Mouse (Mus musculus): ENCODE measurements at regions not wholly inside any gene's neighbourhood (a gene's known extent, or its start where the extent isn't known, plus 50 kb on each side); places are given as distances from the start of the nearest gene placed in this dataset.

- no peak overlapping the region for H3K4me3 ChIP-seq (ENCODE audit: insufficient read depth, low read depth, low read length)
- H3K27me3 ChIP-seq (ENCODE audit: control insufficient read depth, insufficient read depth, low read length), result no peaks in the 10 kb centered on the region
- no peaks in the 10 kb centered on the region for H3K36me3 ChIP-seq (ENCODE audit: control insufficient read depth, insufficient read depth, low read length)
- DNase-seq (ENCODE audit: extremely low read depth, low read depth, low spot score), result no peak
- no peak overlapping the region for H3K9ac ChIP-seq (ENCODE audit: low read depth, low read length)
- TF ChIP-seq POLR2A (IDR thresholded peaks at IDR 0.05; ENCODE audit: extremely low read depth, insufficient read depth, low read length) (no peak), CTCF (IDR thresholded peaks at IDR 0.05; ENCODE audit: low read depth, low read length) (no peak)
- 85% methylated on average over 1 of the region's 1 CpGs for WGBS
- no peak overlapping the region for H3K27ac ChIP-seq (replicated peaks; ENCODE audit: insufficient read depth, low read depth, low read length)
- H3K4me1 ChIP-seq (ENCODE audit: control insufficient read depth, insufficient read depth, low read length), result peaks cover 2% of the 10 kb centered on the region; the same call in 1 of the 2 replicates
- H3K79me2 ChIP-seq (ENCODE audit: control insufficient read depth, insufficient read depth, low read length), result no peaks in the 10 kb centered on the region
These were observed 189.4 kb upstream of the Emcn start for GRCm38 (mm10) chr3:137151431-137151830.

GRCm38 (mm10) chr3:137153234-137153633, 187.6 kb upstream of the Emcn start:
- no peak overlapping the region for H3K27ac ChIP-seq (replicated peaks; ENCODE audit: insufficient read depth, low read depth, low read length)
- DNase-seq (ENCODE audit: extremely low read depth, low read depth, low spot score), result no peak
- WGBS, result 70% methylated on average over 6 of the region's 6 CpGs
- no peak overlapping the region for H3K9ac ChIP-seq (ENCODE audit: low read depth, low read length)
- no peaks in the 10 kb centered on the region for H3K79me2 ChIP-seq (ENCODE audit: control insufficient read depth, insufficient read depth, low read length)
- TF ChIP-seq POLR2A (IDR thresholded peaks at IDR 0.05; ENCODE audit: extremely low read depth, insufficient read depth, low read length) (no peak), CTCF (IDR thresholded peaks at IDR 0.05; ENCODE audit: low read depth, low read length) (no peak)
- peaks cover 2% of the 10 kb centered on the region; the same call in 1 of the 2 replicates for H3K4me1 ChIP-seq (ENCODE audit: control insufficient read depth, insufficient read depth, low read length)
- H3K36me3 ChIP-seq (ENCODE audit: control insufficient read depth, insufficient read depth, low read length), result no peaks in the 10 kb centered on the region
- no peaks in the 10 kb centered on the region for H3K27me3 ChIP-seq (ENCODE audit: control insufficient read depth, insufficient read depth, low read length)
- H3K4me3 ChIP-seq (ENCODE audit: insufficient read depth, low read depth, low read length), result no peak overlapping the region

DNA sequence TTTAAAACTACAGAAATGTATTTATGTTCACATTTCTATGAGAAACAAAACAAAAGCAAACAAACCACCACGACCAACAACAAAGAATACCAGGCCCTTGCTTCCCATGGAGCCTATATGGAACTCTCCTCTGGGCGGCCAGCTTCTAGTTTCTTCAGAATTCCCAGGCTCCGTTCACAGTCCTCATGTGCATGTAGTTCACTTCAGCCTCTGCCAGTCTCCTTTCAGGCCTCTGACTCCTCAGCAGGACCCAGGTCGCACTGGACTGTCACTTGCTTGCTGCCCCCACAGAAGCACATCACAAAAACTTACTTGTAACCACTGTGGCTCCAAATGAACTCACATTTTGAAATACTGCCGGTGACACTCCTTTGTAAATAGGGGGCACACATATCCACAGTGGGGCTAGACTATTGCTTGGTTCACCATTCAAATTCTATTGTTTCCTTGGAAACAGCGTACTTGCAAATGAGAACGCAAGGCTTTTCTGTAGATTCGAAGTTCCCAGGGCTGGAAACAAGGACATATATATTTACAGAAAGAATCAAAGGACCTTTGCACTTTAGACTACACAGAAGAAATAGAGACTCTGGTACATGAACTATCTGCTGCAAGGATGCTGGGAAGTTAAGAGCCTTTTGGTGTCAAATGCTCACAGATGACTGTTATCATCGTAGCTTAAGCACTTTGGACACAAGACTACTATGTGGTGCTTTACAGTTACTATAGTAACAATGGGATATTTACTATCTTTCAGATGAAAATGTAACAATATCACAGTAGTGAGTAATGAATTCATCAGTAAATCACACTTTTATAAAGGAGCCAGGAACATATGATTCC, 186.4 kb upstream of the Emcn start:
- no peak for TF ChIP-seq CTCF (IDR thresholded peaks at IDR 0.05; ENCODE audit: low read depth, low read length)
- no peak for TF ChIP-seq POLR2A (IDR thresholded peaks at IDR 0.05; ENCODE audit: extremely low read depth, insufficient read depth, low read length)
- Histone ChIP-seq H3K4me3 (ENCODE audit: insufficient read depth, low read depth, low read length) (no peak overlapping the region), H3K27ac (replicated peaks; ENCODE audit: insufficient read depth, low read depth, low read length) (no peak overlapping the region), H3K79me2 (ENCODE audit: control insufficient read depth, insufficient read depth, low read length) (no peaks in the 10 kb centered on the region), H3K4me1 (ENCODE audit: control insufficient read depth, insufficient read depth, low read length) (peaks cover 2% of the 10 kb centered on the region; the same call in 1 of the 2 replicates), H3K27me3 (ENCODE audit: control insufficient read depth, insufficient read depth, low read length) (no peaks in the 10 kb centered on the region), H3K36me3 (ENCODE audit: control insufficient read depth, insufficient read depth, low read length) (no peaks in the 10 kb centered on the region), H3K9ac (ENCODE audit: low read depth, low read length) (no peak overlapping the region)
- WGBS, result 85% methylated on average over 9 of the region's 9 CpGs
- no peak for DNase-seq (ENCODE audit: extremely low read depth, low read depth, low spot score)

DNA sequence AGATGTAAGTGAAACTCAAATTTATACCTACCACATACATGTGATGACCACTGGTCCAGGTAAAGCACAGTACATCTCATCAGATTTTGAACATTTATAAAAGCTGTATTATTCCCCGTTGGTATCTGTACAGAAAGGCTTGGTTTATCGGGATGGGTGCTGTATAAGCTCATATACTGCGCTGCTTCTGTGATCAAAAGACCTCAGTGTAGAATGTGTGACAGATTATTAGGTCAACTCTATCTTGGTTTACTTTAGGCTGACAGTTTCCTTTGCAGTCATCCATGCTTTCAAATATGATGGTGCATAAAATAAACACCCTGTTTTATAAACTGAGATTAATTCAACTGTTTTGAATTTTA, 185.8 kb upstream of the Emcn start:
- 95% methylated on average over 3 of the region's 3 CpGs for WGBS
- H3K9ac ChIP-seq (ENCODE audit: low read depth, low read length), result no peak overlapping the region
- H3K4me3 ChIP-seq (ENCODE audit: insufficient read depth, low read depth, low read length), result no peak overlapping the region
- no peaks in the 10 kb centered on the region for H3K36me3 ChIP-seq (ENCODE audit: control insufficient read depth, insufficient read depth, low read length)
- no peaks in the 10 kb centered on the region for H3K27me3 ChIP-seq (ENCODE audit: control insufficient read depth, insufficient read depth, low read length)
- H3K79me2 ChIP-seq (ENCODE audit: control insufficient read depth, insufficient read depth, low read length), result no peaks in the 10 kb centered on the region
- no peak for DNase-seq (ENCODE audit: extremely low read depth, low read depth, low spot score)
- no peak overlapping the region for H3K27ac ChIP-seq (replicated peaks; ENCODE audit: insufficient read depth, low read depth, low read length)
- H3K4me1 ChIP-seq (ENCODE audit: control insufficient read depth, insufficient read depth, low read length), result peaks cover 2% of the 10 kb centered on the region; the same call in 1 of the 2 replicates
- no peak for TF ChIP-seq POLR2A (IDR thresholded peaks at IDR 0.05; ENCODE audit: extremely low read depth, insufficient read depth, low read length)
- TF ChIP-seq CTCF (IDR thresholded peaks at IDR 0.05; ENCODE audit: low read depth, low read length), result no peak

DNA sequence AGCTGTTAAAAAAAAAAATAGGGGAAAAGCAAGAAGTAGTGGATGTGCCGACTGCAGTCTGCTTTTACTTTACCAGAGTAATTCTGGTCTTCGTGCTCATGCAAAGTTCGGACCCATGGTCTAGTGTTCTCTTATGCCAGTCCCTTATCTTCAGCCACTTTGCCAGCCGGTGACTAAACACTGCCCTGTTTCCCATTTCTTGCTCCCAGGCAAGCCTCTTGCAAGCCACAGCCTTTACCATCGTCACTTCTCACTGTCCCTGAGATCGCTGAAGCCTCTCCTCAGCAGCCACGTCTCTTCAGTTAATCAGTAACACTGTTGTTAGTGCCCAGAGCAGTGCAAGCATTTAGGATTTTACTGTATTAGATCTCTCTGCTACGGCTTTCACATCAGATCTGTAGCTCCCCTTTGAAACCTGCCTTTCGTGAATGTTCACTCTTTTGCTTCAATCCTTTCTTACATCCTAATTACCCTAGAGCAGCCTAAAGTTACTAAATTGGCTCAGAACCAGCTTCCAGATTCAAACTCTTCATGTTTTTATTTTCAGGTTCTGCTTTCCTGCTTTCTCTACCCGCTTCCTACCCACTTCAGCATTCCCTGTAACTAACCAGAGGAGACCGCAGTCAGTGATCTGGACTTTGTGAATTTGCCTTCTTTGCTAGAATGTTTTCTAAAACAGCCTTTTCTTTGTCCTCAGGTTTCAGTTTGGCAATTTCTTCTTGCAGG, 184.5 kb upstream of the Emcn start:
- no peak overlapping the region for H3K9ac ChIP-seq (ENCODE audit: low read depth, low read length)
- H3K4me1 ChIP-seq (ENCODE audit: control insufficient read depth, insufficient read depth, low read length), result peaks cover 2% of the 10 kb centered on the region; the same call in 1 of the 2 replicates
- H3K79me2 ChIP-seq (ENCODE audit: control insufficient read depth, insufficient read depth, low read length), result no peaks in the 10 kb centered on the region
- TF ChIP-seq POLR2A (IDR thresholded peaks at IDR 0.05; ENCODE audit: extremely low read depth, insufficient read depth, low read length) (no peak), CTCF (IDR thresholded peaks at IDR 0.05; ENCODE audit: low read depth, low read length) (no peak)
- WGBS, result 33% methylated on average over 11 of the region's 11 CpGs
- no peak overlapping the region for H3K27ac ChIP-seq (replicated peaks; ENCODE audit: insufficient read depth, low read depth, low read length)
- no peaks in the 10 kb centered on the region for H3K36me3 ChIP-seq (ENCODE audit: control insufficient read depth, insufficient read depth, low read length)
- no peak overlapping the region for H3K4me3 ChIP-seq (ENCODE audit: insufficient read depth, low read depth, low read length)
- DNase-seq (ENCODE audit: extremely low read depth, low read depth, low spot score), result peak; percentile 44
- H3K27me3 ChIP-seq (ENCODE audit: control insufficient read depth, insufficient read depth, low read length), result no peaks in the 10 kb centered on the region
